Mouse (Mus musculus): Measurements from ENCODE around the gene Nbas. TPM values are rescaled to one million over a fixed set of nuclear protein-coding genes. Genes with fewer than 3 reads are reported as not detected.

The Nbas gene
- polyA plus RNA-seq, 1 experiment, result 24.0 TPM

DNA sequence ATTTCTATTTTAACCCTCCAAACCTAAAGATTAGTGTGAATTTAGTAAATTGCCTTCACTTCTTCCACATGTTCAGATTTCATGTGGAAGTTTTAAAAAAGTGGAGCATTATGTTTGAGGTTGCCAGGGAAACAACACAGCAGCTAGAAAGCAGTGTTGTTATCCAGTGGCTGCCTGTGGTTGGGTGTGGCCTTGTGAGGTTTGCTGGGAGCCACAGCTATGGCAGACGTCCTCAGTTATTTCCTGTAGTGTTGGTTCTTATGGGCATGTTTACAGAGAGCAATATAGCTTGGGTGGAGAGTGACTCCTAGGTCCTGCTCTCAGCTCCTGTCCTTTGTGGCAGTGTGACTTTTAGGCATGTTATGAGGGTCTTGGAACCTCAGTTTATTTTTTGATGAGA is 249.1 kb downstream of the Nbas start:
- no peak for DNase-seq (ENCODE audit: extremely low spot score in 1 of 2, low spot score in 1 of 2)

DNA sequence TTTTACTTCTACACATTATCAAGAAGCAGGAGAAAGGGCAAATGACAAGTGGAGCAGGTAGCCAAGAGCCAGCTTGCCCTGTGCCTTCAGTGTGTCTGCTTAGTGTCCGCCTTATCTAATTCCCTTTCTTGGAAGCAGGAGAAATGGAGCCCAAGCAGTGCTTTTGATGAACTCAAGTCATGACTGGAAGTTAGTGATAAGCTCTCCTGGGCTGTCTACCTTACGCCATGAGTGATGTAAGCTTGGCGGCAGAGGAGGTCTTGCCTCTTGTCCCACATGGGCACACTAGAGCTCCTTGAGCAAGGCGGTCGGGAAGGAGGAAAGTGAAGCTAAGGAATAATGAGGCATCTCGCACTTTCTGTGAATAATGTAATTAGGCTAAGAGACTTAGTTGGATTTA is 250.5 kb downstream of the Nbas start:
- no peak for DNase-seq (ENCODE audit: extremely low spot score in 1 of 2, low spot score in 1 of 2)

DNA sequence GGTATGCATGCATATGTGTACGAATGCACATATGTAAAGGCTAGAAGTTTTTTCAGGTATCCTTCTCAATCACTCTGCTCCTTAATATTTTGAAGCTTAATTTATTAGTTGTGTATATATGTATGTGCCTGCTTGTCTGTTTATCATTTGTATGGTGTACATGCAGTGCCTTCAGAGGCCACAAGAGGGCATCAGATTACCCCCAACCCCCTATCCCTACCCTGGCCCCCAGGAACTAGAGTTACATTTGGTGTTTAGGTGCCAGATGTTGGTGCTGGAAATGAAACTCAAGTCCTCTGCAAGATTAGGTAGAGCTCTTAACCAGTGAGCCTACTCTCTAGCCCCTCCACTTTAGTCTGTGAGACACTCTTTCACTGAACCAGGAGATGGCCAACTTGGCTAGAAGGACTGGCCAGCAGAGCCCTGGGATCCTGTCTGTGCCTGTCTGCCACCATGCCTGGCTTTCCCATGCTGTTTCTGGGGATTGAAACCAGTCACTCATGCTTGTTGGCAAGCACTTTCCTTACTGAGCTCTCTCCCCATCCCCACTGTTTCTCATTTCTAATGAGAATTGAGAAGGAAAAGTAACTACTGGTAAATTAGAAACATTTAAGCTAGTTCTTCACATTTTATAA is 263.9 kb downstream of the Nbas start:
- peak in 1 of 2 experiments; percentile 15 for DNase-seq (ENCODE audit: extremely low spot score in 1 of 2, low spot score in 1 of 2)

DNA sequence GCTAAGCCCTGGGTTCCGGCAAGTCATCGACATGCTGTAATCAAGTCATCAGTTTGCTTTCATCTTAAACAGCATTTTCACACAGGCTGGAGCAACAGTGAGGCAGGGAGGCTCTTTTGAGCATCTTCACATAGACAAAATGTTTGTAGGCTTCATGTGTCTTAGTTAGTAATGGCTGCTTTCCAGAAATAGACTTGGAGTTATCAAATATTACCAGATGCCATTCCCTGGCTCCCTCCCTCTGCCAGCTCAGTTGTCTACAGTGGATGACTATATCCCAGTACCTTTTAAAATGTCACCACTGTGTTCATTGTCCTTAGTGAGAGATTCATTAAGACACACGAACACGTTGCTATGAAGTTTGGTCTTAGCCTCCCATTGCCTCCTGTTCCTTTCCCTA is 270.2 kb downstream of the Nbas start:
- no peak for DNase-seq (ENCODE audit: extremely low spot score in 1 of 2, low spot score in 1 of 2)

DNA sequence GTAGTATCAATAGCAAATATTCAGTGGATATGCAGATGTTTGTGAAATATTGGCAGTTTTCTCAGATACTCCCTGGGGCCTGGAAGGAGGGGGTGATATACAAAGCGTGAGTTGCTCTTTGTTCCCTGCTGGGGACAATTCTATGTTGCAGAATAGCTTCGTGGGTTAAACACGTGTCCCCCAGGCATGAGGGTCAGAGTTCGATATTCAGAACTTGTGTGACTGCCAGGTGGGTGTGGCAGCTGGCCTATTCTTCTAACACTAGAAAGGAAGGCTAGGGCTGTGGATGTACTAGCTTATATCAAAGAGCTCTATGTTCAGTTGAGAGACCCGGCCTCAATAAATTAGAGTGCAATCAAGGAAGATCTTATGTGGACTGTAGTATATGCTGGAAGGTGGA is 274.9 kb downstream of the Nbas start:
- no peak for DNase-seq (ENCODE audit: extremely low spot score in 1 of 2, low spot score in 1 of 2)

DNA sequence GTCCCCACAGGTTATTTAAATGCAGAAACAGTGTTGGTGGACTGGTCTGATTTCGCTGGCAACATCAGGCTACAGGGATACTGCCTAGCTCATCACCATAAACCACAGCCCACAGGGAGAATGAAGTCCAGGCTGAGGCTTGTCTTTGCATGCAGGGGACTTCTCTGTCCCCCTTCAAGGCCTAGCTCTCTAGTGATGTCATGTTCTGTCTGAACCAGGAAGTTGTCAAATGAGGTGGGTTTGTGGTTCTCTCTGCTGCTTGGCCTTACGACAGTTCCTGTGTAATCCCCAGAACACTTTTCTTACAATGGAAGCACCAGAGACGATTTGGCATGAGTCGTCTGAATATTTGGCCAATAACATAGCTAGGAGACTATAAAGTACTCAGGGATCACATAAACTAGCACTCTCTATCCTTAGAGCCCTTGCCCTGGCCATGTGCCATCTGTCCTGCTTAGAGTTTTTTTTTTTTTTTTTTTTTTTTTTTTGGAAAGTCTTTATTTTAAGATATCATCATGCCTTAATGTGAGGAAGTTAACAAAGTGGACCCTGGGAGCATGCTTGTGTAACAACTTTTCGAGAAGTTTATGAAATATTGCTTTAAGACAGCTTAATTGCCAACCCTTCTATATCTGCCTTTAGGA is 294.8 kb downstream of the Nbas start:
- DNase-seq (ENCODE audit: extremely low spot score in 1 of 2, low spot score in 1 of 2), result no peak

DNA sequence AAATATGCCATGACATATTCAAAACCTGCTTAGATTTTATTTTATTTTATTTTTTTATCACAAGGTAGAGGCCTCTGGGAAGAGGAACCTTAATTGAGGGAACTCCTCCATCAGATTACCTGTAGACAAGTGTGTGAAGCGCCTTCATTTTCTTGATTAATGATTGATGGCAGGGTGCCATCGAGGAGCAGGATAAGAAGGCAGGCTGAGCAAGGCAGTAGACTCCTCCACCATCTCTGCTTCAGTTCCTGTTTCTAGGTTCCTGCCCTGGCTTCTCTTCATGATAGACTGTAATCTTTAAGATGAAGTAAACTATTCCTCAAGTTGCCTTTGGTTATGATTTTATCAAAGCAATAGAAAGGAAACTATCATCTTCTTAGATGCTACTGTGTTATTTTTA is 295.4 kb downstream of the Nbas start:
- DNase-seq (ENCODE audit: extremely low spot score in 1 of 2, low spot score in 1 of 2), result no peak

DNA sequence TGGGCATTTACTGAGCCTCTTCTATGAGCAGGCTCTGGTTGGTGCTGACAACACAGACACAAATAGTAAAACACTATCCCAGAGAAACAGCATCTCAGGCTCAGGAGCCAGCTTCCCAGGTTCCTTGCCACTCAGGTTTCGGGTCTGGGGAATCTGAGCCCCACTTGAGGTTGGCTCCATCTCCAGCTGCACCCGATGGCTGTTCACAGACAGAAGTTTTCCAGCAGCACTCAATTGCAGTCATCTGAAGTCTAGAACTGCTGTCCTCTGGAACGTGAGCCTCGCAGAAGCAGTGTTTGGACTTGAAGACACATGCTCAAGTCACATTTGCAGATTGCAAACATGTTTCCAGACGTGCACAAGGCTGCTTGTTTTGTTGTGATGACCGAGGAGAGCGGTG is 297.5 kb downstream of the Nbas start:
- no peak for DNase-seq (ENCODE audit: extremely low spot score in 1 of 2, low spot score in 1 of 2)

DNA sequence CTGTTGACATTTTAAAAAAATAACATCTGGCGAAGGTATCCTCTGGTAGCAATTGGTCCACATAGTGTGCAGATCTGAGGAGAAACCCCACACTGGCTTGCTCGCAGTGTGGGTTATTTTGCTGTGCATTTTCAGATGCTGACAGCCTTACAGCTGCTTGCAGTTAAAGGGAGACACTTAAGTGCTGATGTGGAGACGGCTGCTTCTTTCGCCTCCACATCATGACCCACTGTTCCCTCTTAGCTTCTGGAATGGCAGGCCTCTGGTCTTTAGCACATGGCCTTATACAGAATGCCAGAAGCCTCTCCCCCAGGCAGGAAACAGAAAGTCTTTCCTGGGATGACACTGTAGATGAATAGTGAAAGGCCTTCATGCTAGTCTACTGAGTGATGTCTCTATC is 306.2 kb downstream of the Nbas start:
- no peak for DNase-seq (ENCODE audit: extremely low spot score in 1 of 2, low spot score in 1 of 2)

DNA sequence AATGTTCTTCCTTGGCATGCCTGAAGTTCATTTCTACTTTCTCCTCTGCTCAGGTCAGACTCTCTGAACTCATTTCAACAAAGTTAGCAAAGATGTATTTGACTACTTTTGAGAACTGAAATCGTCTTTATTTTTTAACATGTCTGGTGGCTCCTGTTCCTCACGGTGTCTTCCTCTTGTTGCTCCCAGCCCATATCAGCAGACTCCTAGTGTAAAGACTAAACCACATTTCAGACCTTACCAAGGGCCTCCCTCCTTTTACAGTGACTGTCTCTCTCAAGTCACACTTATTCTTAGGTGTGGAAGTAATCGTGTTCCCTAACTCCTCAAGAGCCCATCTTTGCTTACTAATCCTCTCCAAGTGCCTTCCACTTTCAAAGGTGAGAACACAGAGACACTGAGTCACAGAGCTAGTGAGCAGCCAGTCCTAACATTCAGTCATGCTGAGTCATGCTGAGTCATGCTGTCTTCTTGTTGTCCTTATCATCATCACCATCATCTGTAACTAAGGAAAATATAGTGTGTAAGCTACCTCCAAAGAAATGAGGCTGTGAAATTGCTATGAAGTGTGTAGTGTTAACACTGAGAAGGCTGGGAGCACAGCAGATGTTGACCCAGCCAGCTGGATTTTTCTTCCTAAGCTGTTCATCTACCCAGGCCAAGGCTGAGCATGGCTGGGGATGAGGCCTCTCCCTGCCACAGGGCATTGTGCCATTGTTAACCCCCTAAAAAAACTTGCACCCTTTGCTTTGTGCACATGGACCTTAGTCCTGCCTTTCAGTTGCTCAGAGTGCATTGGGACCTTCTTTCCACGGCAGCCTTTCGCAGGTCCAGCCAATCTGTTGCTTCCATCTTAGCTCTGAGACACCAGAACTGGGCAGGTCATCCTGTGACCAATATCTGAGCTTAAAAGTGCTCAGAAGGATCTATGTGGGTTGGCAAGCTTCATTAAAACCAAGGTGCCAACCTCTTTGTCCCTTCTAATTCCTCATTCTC is 307.0 kb downstream of the Nbas start:
- peak in 1 of 2 experiments; percentile 59 for DNase-seq (ENCODE audit: extremely low spot score in 1 of 2, low spot score in 1 of 2)

DNA sequence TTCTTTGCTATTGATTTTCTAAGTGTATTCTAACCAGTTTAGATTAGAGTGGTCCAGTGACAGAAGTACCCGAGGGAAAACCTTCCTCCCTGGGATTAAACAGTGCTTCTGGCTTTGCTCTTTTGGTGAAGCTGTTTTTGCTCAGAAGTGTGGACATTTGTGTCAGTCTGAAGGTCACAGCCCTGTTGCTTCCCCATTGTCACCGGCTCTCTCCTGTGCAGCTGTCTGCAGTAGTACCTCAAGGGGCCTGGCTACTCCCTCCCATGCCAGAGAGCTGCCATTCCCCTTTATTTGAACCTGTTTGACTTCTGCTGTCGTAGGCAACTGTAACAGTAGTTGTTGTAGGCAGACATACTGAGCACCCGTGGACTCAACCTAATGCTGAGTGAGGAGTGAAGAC is 307.8 kb downstream of the Nbas start:
- no peak for DNase-seq (ENCODE audit: extremely low spot score in 1 of 2, low spot score in 1 of 2)

DNA sequence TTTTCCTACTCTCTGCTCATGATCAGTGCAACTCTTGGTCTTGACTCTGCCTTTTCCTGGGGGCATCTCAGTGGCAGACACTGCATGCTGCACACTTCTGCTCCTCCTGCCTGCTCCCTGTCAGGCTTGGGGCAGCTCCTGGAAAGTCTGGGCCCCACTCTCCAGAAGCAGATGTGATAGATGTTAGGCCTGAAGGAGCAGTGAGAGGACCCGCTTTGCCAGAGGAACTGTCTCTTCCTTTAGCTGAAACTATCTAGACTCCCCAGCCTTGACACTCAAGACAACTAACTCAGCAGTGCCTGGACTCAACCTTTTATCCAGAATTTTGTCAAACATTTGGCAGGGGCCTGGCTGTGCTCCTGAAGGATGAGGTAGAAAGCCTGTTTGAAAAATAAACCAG is 311.9 kb downstream of the Nbas start:
- no peak for DNase-seq (ENCODE audit: extremely low spot score in 1 of 2, low spot score in 1 of 2)

DNA sequence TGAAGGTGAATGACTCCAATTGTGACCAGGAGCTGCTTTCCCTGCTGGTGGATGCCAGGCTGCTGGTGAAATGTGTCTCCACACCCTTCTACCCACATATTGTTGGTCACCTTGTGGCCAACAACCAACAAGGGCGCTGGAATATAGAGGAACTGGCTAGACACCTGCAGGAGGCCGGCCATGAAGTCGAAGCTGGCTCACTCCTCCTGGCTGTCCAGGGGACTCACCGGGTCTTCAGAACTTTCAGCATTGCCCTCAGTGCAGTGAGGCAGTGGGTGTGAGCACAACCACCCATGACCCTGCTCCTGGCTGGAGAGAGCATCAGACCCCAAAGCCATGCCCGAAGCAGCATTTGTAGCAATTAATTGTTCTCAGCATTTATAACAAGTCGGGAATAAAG is 314.5 kb downstream of the Nbas start:
- DNase-seq (ENCODE audit: extremely low spot score in 1 of 2, low spot score in 1 of 2), result no peak

DNA sequence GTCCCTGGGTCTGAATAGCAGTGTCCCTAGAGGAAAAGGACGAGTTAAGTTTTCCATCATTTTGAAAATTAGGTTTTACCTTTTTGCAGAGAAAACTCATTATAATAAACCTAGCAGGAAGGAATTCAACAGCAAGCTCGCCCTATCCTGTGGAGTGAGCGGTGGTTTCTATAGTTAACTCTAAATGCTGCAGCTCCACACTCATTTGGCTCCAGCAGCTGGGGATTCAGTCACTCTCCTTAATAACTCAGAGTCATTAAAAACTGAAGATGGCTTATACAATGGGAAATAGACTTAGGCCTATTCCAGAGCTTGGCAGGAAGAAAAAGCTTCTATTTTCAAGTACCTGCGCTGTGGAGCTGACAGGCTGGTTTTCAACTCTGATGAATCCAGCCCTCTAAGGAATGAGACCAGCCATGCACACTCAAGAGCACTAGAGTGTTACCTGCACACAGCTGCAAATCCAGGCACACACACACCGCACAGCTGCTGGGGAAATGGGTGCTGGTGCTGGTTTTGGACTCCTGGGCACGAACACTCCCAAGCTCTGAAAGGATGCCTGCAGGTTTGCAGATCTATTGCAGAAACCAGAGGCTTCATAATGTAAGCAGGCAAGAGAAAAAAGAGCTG is 316.7 kb downstream of the Nbas start:
- DNase-seq (ENCODE audit: extremely low spot score in 1 of 2, low spot score in 1 of 2), result peak in 1 of 2 experiments; percentile 23

DNA sequence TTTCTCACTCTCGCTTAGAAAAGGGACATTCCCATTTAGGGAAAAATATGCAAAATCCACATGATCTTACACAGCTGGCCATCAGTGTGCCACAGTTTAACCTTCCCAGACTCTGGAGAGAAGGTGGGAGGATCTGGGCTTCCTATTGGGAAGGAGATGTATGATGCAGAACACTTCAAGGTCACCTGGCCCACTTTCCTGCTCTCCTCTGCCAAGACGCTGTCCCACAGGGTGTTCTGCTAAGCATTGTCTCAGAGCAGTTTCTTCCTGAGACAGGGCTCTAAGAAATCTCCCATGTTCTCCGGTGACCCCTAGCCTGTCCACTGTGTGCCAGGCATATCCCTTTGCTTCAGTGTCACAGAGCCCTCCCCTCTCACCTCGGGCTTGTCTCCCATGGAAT is 318.7 kb downstream of the Nbas start:
- DNase-seq (ENCODE audit: extremely low spot score in 1 of 2, low spot score in 1 of 2), result no peak

DNA sequence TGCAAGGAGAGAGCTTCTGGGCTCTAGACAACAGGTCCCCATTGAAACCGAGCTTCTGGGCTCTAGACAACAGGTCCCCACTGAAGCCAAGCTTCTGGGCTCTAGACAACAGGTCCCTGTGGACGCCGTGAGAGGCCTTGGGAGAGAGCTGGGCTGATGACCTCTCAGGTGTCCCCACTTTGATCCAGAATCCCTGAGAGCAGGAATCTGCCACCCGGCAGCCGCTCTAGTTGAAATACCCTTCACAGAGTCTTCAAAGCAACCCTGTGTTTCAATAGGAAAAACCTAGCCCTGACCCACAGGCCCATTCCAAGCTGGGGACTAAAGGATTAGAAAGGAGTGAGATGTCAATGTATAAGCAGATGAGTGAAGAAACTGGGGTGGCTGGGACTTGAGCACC is 320.1 kb downstream of the Nbas start:
- no peak for DNase-seq (ENCODE audit: extremely low spot score in 1 of 2, low spot score in 1 of 2)

DNA sequence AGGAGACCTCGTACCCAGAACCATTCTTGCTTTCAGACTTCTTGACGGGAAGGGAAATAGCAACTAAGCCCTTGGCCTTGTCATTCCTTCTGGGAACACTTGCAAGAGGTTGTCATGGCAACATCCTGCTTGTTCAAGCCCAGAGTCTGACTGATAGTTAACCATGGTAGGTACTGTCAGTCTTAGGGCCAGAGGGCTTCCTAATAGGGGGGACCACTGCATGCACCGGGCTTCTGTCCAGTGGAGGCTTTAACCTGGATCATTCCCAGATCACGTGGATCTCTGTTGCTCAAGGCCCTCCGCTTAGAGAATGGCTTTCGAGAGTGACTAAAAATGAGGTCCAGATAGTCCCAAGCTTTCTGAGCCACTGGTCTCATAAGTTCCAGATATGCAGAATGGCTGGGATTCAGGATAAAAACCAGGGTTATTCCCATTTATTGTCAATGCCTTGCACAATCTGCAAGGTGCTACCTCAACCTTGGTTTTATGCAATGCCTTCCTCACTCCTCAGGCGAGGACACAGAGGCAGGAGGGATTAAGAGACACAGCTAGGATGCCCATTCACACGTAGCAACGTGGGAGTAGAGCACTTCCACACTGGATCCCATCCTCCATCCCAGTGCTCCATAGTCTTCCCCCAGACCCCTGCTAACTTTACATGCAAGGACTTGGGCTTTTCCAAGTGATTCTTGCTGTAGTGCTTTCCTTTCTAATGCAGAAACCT is 326.0 kb downstream of the Nbas start:
- peak in 1 of 2 experiments; percentile 36 for DNase-seq (ENCODE audit: extremely low spot score in 1 of 2, low spot score in 1 of 2)

DNA sequence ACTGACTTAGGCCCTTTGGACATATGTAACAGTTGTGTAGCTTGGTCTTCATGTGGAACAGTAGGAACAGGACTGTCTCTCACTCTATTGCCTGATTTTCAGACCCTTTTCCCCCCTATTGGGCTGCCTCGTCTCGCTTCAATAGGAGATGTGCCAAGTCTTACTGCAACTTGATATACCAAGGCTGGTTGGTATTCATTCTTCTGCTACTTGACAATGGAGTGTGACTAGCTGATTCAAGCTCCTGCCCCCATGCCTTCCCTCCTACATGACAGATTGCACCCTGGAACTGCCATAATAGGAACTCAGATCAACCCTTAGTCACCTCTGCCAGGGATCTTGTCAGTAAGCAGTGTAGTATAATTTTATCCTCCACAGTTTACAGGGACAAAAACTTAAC is 328.1 kb downstream of the Nbas start:
- peak in 1 of 2 experiments; percentile 31 for DNase-seq (ENCODE audit: extremely low spot score in 1 of 2, low spot score in 1 of 2)

DNA sequence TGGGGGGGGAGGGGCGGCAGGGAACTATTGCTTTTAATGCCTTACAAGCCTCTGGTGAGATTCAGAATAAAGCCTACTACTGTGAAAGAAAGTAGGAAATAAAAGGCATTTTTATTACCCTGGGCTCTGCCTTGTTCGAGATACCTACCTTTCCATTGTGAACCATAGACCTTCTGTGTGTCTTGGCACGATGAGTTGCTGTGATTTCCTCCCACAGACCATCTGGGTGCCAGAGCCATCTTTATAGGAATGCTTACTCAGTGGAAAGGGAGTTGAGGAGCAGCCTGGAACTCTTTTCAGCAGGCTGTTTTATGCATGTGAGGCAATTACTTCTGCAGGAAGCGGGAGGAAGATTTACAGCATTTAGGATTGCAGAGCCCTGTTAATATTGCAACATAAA is 329.6 kb downstream of the Nbas start:
- peak; percentile 85 to 90 for DNase-seq (ENCODE audit: extremely low spot score in 1 of 2, low spot score in 1 of 2)

DNA sequence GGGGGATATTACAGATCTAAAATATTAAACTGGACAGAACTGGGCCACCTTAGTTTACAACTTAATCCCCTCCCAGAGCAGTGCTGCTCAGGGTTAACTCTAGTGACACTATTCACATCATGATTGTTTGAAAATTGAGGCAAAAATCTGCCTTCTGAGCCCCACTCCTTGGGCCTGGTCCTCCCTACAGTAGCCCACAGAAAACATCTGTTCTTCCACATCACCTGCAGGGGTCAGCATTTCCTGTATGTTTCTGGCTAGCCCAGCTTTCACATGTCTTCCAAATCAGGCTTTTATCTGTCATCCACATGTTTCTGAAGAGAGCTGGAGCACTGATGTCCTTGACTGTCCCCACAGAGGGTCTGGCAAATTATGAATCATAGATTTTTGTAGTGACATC is 333.5 kb downstream of the Nbas start:
- DNase-seq (ENCODE audit: extremely low spot score in 1 of 2, low spot score in 1 of 2), result peak in 1 of 2 experiments; percentile 53

Measured in frontal cortex, adult 2 months (tissue).